Mouse (Mus musculus) brain, embryonic 18.5 days (tissue): ENCODE measurements around the gene Lyg2.

Experiments
- DNase-seq: peaks from one replicate; pipeline ENCODE4 v3.0.0-alpha.2; 2012; ENCODE audit warnings: low read depth, low spot score

Lyg2 gene

DNA sequence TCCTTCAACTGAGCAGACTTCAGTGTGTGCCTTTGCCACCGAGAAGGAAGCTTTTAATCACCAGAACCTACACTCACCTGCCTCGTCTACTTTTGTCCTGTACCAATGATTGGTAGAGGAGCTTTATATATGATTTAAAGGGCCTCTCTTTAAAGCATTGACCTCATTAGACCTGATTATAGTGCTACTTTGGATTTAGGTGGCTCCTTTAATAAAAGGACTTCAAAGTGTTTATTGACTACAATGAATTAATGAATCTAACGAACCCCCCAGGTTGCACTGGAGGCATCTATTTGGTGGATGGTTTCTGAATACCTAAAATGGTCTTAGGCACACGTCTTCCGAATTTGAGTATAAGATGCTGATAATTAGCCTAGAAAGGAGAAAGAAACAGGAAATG is at the start of gene Lyg2:
Gene Lyg2 (minus strand): TSS at position 101 of the 400 bp plus-strand sequence.
- no peak for DNase-seq

DNA sequence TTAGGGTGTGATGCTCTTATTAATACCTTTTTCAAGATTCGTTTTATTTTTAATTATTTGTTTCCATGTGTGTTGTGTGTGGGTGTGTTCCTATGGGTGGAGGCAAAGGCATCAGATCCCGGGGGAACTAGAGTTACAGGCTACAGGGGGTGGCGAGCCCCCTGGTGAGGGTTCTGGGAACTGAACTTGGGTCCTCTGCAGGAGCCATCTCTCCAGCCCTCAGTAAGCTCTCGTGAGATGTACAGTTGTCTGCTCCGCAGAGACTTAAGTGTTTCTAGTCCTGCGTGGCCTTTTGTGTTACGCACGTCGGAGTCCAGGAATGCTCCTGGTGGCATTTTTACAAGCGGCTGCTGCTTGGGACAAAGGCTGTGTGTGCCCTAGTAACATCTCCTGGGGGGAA is 49.3 kb upstream of the Lyg2 start:
- no peak for DNase-seq

GRCm38 (mm10) chr1:37959486-37959885 is 43.2 kb upstream of the Lyg2 start:
- no peak for DNase-seq

DNA sequence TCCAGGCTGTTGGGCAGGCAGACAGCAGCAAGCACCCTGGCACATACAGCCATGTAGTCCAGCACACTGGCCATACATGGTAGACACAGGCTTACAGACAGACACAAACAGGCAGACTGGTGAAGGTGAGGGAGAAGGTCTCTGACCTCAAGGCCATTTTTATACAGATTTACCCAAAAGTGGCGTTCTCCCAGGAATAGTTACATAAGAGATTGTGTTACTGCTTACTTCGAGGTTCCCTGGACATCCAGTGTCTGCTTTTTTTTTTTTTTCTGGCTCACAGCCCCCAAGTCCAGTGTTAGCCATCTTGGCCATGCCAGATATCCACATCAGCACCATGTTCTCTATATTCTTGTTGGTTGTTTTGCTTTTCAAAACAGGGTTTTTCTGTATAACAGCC is 42.2 kb upstream of the Lyg2 start:
- no peak for DNase-seq

DNA sequence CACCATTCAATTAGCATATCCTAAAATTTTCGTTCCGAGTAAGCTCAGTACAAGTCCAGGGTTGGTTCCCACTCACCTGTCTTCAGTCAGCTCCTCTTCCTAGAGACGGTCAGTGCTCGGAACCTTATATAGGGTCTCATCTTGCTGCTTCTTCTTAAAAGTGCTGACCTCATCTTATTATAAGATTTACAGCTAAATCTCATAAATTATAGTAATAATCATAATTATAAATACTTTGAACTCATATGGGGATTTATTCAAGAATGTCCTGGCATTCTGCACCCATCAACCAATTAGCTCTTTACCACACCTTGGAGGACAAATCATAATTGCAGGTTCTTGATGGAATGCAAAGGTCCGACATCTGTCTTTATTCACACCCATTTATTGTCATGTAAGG is 41.4 kb upstream of the Lyg2 start, which contains the start of gene Lyg1:
Gene Lyg1 (minus strand): TSS at position 101 of the 400 bp plus-strand sequence.
- no peak for DNase-seq

GRCm38 (mm10) chr1:37956690-37957431 is 40.6 kb upstream of the Lyg2 start:
- no peak for DNase-seq

GRCm38 (mm10) chr1:37955251-37955650 is 39.0 kb upstream of the Lyg2 start:
- no peak for DNase-seq

DNA sequence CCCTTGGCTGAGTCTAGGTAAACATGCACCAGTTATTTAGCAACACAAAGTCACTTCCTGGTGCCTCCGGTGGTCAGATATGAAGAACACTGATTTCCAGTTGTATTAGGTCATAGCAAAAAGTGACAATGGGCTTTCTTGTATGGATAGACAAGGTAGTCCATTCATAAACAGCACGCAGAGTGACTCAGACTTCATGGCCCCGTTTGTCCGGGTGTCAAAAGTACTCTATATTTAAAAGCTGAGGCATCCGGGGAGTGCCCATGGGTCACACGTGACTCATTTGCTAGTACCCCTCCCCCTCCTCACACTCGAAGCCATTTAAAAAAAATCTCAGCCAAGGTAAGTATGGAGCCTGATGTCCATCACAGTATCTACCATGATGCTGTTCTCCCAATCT is 38.5 kb upstream of the Lyg2 start:
- no peak for DNase-seq

DNA sequence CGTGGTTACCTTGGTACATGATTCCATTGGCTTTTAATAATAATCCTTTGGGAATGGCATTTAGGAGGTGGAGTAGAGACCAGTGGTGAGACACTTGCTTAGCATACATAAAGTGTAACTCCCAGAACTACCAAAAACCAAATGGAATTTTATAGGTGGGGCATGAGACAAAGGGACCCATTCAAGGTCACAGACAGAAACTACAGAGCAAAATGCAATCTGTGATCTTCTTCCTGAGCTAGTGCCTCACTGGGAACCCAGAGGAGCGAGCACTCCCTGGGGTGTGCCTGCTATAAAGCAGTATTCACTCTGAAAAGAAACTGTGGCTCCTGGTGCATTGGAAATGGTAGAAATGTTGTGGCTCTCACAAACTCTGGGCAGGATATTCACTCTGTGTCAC is 32.6 kb upstream of the Lyg2 start:
- no peak for DNase-seq

GRCm38 (mm10) chr1:37931806-37932205 is 15.5 kb upstream of the Lyg2 start:
- no peak for DNase-seq

DNA sequence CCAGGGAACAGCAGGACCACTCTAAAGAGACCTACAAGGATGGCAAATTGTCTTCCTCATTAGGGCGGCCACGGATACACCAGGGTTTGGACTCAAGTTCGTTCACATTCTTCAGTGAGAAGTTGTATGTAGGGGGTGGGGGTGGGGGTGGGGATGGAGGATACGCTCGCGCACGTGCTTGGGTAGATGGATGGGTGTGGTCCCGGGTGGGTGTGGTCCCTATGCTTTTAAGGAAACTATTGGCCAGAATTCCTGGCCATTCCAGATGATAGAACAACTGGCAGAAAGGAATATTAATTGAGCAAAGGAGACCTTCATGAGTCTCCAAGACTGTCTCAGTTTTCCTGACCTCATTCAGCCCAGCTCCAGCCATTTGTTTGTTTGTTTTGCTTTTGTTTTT is 9.7 kb upstream of the Lyg2 start:
- DNase-seq, result no peak

DNA sequence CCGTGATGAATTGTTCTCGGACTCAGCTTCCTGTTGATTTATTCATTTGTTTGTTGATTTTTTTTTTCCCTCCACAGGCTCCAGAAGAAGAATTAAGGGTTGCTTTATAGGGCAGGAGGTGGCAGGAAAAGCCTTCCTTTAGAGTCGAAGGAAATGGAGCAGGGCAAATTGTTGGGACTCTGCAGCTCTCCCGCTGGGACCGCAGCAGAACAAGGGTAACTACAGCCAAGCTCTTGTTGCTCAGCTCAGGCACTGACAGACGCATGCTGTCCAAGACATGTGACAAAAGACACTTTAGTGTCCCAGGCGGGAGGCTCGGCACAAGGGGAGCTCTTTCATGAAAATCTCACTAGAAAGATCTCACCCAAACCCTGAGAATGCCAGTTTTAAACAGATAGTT is 6.2 kb upstream of the Lyg2 start:
- no peak for DNase-seq

- DNase-seq, result no peak
Measured at GRCm38 (mm10) chr1:37918096-37918495, 1.8 kb upstream of the Lyg2 start.

GRCm38 (mm10) chr1:37917666-37918065 is 1.4 kb upstream of the Lyg2 start:
- no peak for DNase-seq

DNA sequence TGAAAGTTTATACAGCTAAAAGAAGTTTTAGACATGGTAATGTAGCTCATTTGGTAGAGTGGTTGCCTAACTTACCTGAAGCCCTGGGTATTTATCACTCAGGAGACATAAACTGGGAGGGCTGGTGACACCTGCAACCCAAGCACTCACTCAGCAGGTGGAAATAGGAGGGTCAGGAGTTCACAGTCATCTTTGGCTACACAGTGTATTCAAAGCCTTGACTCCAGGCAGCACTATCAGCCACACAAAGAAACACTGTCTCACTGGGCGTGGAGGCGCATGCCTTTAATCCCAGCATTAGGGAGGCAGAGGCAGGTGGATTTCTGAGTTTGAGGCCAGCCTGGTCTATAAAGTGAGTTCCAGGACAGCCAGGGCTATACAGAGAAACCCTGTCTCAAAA is 3.5 kb downstream of the Lyg2 start:
- no peak for DNase-seq

DNA sequence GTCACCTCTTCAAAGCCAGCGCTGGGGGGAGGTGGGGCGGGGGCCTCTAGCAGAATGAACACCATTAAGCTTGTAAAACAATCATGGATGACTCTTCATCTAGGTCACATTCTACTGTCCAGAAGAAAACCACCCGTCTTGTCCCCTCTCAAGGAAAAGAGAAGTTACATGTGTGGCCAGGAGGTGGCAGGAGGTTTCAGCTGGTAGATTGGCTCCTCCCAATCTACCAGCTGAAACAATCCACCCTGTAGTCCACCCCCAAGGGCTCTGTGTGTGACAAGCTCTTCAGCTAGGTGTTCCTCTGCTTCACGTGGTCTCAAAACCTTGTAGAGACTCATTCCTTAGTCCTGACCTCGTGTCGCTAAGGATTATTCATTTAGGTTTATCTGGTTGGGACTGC is 13.1 kb downstream of the Lyg2 start:
- DNase-seq, result no peak

DNA sequence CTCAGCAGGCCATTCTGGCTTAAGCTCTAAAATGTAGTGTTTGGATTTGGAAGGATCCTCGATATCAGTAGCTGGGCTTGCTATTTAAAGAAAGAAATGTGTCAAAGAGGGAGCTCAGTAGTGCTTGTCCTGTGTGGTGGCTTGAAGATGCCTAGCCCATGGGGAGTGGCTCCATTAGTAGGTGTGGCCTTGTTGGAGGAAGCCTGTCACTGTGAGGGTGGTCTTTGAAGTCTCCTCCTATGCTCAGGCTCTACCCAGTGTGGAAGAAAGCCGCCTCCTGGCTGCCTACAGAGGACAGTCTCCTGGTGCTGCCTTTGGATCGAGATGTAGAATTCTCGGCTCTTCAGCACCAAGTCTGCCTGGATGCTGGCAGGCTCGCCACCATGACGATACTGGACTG is 16.0 kb downstream of the Lyg2 start:
- no peak for DNase-seq

DNA sequence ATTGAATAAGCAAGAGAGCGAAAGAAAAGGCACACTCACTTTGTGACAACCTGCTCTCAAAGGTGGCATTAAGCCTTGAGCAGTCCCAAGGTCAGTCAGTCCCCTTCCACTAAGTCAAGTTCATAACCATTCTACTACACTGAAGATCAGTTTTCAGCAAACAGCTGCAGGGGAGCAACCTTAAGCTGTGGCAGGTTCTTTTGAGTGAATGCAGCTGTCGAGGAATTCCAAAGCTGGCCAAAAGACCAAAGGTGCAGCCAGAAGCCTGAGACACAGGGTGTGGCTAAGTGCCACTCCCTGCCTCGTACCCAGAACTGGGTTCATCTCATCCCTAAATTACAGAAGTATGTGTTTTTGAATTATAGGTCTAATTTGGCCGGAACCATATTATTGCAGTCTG is 16.5 kb downstream of the Lyg2 start:
- DNase-seq, result no peak

- no peak for DNase-seq
Measured at GRCm38 (mm10) chr1:37894606-37895005, 21.7 kb downstream of the Lyg2 start.

GRCm38 (mm10) chr1:37891400-37891799 is 24.9 kb downstream of the Lyg2 start:
- DNase-seq, result no peak

DNA sequence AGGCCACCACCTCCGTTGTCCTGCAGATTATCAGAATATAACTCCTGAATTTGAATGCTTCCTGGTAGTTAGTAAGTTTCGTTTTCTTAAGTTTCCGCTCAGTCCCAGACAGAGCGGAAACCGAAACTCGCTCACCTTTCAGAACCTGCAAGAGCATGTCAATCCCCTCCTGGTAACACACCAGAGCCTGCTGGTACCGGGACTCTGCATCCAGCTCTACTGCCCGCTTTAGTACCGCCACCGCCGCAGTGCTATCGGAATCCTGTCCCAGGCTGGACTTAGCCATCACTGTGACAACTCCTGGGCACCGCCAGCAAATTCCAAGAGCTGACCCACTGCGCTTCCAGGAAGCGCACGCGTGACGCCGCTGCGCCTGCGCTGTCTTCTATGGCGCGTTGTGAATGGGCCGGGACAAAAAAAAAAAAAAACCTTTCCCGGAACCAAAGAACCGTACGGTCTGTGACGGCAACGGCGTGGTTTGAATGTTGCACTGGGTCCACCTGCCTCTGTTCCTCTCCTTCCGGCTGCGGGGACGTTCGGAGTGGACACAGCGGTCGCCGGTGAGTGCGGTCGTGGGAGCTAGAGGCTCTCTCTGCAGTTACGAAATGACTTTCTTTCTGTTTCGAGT is 26.2 kb downstream of the Lyg2 start, which contains the start of the genes Mitd1 and Mrpl30:
Gene Mitd1 (minus strand): TSS at position 387 of the 628 bp plus-strand sequence.
Gene Mrpl30 (plus strand): TSS at position 453 of the 628 bp plus-strand sequence.
- peak; percentile 82 for DNase-seq

- no peak for DNase-seq
Measured at GRCm38 (mm10) chr1:37889206-37889605, 27.1 kb downstream of the Lyg2 start.

DNA sequence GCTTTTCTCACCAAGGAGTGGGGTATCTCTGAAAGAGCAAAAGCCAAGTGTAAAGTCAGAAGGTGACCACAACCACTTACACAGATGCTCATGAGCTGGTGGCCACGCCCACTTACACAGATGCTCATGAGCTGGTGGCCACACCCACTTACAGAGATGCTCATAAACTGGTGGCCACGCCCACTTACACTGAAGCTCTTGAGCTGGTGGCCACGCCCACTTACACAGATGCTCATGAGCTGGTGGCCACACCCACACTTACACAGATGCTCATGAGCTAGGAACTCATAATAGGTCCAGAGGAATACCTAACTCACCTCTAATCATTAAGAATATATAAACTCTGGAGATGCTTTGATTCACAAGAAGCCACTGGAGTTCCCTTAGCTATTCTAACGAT is 31.8 kb downstream of the Lyg2 start:
- no peak for DNase-seq
